Mouse (Mus musculus): Measurements from ENCODE around the gene Plbd2.

- no peak for TF ChIP-seq MAX (IDR thresholded peaks at IDR 0.05)
- no peak for TF ChIP-seq CTCF (IDR thresholded peaks at IDR 0.05; ENCODE audit: control insufficient read depth, insufficient read depth, insufficient read length)
These were observed 9.6 kb upstream of the Plbd2 start for GRCm38 (mm10) chr5:120512911-120513555.

Measured in C2C12 (cell line).